Mouse (Mus musculus) intestine, postnatal 0 days (tissue): ENCODE results near the gene Vill. TPM values are rescaled to one million over a fixed set of nuclear protein-coding genes. Genes with fewer than 3 reads are reported as not detected.

Experiments
- ATAC-seq: fragments of 200-750 bp; cut with Nextera tagmentation; 2 replicates; pipeline ENCODE4 v1.8.0; 2017; ENCODE audit warnings: mild to moderate bottlenecking, moderate TSS enrichment, moderate library complexity
- H3K27ac ChIP-seq: fragments of 300-500 bp; sonication (generic); 2 replicates; pipeline ENCODE4 v1.5.1; 2014; ENCODE audit warnings: mild to moderate bottlenecking, low read depth, low read length, moderate library complexity
- H3K27me3 ChIP-seq: fragments of 300-500 bp; sonication (generic); replicated peaks from 2 replicates; pipeline ENCODE4 v1.6.1; 2014; ENCODE audit warnings: low read length, mixed read lengths; ENCODE audit not compliant: control insufficient read depth, insufficient read depth
- H3K36me3 ChIP-seq: fragments of 300-500 bp; sonication (generic); 2 replicates; pipeline ENCODE4 v1.6.1; 2014; ENCODE audit warnings: mild to moderate bottlenecking, moderate library complexity; ENCODE audit not compliant: control insufficient read depth, insufficient read depth
- H3K4me1 ChIP-seq: fragments of 300-500 bp; sonication (generic); replicated peaks from 2 replicates; pipeline ENCODE4 v1.6.1; 2014; ENCODE audit warnings: antibody characterized with exemption, low read length, mixed read lengths; ENCODE audit not compliant: control insufficient read depth, insufficient read depth
- H3K4me2 ChIP-seq: fragments of 300-500 bp; sonication (generic); replicated peaks from 2 replicates; pipeline ENCODE4 v1.6.1; 2014; ENCODE audit warnings: low read depth, mild to moderate bottlenecking, moderate library complexity
- H3K4me3 ChIP-seq: fragments of 300-500 bp; sonication (generic); 2 replicates; pipeline ENCODE4 v1.5.1; 2014; ENCODE audit warnings: low read depth, low read length
- H3K9ac ChIP-seq: fragments of 300-500 bp; sonication (generic); 2 replicates; pipeline ENCODE4 v1.6.1; 2014; ENCODE audit warnings: mild to moderate bottlenecking, low read depth, low read length
- H3K9me3 ChIP-seq: fragments of 300-500 bp; sonication (generic); 2 replicates; pipeline ENCODE4 v1.6.1; 2016; ENCODE audit warnings: mixed run types; ENCODE audit not compliant: control insufficient read depth
- CTCF ChIP-seq: sonication (generic); IDR thresholded peaks from 2 replicates; pipeline ENCODE4 v1.5.1; 2016; ENCODE audit warnings: low read depth, mild to moderate bottlenecking, control low read depth, antibody characterized with exemption, moderate library complexity
- WGBS: fragments of 180-500 bp; shearing (Covaris S2); extraction: QIAGEN DNeasy Blood & Tissue Kit; methylation state at CpG from one replicate; pipeline ENCODE4 v1.1.7; 2014; 5-methylcytosine and 5-hydroxymethylcytosine counted together
- polyA plus RNA-seq: library from polyadenylated mRNA; unstranded; fragments of >200 nt; fragmentation: Nextera tagmentation; extraction: Ambion mirVana; gene quantifications from 2 replicates; pipeline ENCODE4 v1.2.1, GENCODE M21; 2015

Vill gene
- polyA plus RNA-seq, 1 experiment from 2014 or later = 3.6 TPM

DNA sequence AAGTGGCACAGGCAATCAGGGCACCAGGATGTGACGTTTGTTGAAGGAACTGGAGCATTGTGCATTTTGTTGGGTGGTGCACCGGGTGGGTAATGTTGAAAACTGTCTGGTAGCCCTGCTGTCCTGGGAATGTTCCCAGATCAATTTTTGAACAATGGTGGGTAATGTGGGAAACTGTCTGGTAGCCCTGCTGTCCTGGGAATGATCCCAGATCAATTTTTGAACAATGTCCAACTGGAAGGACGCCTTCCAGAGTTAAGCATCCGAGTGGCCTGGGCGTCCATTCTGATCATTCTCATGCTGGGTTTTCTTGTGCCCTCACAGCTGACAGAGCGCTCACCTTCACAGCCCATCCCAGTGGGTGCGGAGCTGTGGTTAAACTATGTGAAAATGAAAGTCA is 25.2 kb upstream of the Vill start:
- WGBS = 92% methylated on average over 7 of the region's 7 CpGs
- no peak for ATAC-seq

DNA sequence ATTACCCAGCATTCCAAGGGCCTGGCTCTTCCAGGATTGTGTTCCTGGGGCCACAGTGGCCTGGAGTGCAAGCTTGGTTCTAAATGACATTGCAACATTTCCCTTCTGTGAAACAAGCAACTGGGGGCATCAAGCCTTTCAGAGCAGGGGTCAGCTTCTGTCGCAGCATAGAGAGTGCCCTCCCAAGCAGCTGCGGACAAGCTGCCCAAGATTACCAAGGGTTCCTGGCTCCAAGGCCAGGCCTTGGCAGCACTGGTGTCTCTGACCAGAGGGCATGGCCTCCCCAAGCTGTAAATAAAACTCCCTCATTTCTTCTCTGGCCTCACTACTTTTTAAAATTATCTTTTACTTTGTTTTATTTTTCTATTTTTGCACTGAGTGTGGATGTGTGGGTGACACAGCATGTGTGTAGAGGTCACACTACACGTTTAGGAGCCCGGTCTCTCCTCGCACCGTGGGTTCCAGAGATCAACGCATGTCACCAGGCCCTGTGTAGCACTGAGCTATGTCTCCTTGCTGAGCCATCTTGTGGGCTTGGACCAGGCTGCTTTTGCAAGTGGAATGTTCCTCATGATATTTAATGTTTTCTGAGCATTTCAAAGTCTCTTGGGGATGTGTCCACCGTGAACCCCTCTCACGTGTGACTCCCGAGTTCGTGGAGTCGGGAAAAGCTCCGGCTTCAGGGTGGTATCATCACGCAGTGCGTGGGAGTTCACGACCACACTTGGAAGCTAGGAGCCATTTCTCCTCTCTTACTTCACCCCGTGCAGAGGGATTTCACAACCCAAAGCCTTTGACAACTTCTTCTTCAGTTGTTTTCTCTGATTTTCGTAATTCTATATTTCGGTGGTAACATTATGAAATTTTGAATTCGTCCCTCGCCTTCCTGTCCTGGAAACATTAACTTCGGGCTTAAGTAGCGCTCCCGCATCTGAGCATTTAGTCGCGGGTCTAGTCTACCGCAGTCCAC is 24.1 kb upstream of the Vill start:
- no peaks in the 10 kb centered on the region for H3K27me3 ChIP-seq
- no peak overlapping the region for H3K27ac ChIP-seq
- ATAC-seq = no peak
- H3K9me3 ChIP-seq = no peaks in the 10 kb centered on the region
- 92% methylated on average over 27 of the region's 27 CpGs for WGBS
- H3K4me3 ChIP-seq = no peak overlapping the region
- peaks cover 51% of the 10 kb centered on the region for H3K36me3 ChIP-seq
- H3K4me2 ChIP-seq = no peak overlapping the region
- no peak overlapping the region for H3K9ac ChIP-seq
- H3K4me1 ChIP-seq = no peaks in the 10 kb centered on the region
- no peak for TF ChIP-seq CTCF

More for the DNA sequence above, 25.2 kb upstream of the Vill start:
- Histone ChIP-seq H3K4me3 (no peak overlapping the region), H3K9ac (no peak overlapping the region), H3K36me3 (peaks cover 39% of the 10 kb centered on the region), H3K4me1 (no peaks in the 10 kb centered on the region), H3K4me2 (no peak overlapping the region), H3K27me3 (no peaks in the 10 kb centered on the region), H3K27ac (no peak overlapping the region), H3K9me3 (no peaks in the 10 kb centered on the region)
- no peak for TF ChIP-seq CTCF

DNA sequence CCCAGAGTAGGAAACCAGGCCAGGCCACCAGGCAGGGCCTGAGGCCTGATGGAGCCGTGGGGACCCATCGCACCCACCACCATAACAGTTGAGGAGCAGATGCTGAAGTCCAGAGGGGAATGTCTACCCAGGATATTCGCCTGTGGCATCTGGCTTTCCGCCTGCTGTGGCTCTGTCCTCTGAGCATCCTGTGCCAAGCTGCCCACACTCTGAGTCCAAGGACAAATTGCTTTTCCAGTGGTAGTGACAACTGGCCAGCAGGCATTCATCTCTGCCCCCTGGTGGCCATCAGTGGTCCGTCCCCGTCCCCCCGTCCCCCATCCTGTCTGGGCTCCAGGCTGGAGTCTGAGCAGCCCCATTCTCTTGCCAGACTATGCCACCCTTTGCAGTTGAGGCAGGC is 23.0 kb upstream of the Vill start:
- H3K9ac ChIP-seq = no peak overlapping the region
- no peak overlapping the region for H3K27ac ChIP-seq
- TF ChIP-seq CTCF = peak; percentile 89
- peaks cover 62% of the 10 kb centered on the region for H3K36me3 ChIP-seq
- WGBS = 59% methylated on average over 7 of the region's 7 CpGs
- H3K27me3 ChIP-seq = no peaks in the 10 kb centered on the region
- no peak overlapping the region for H3K4me2 ChIP-seq
- no peak overlapping the region for H3K4me3 ChIP-seq
- H3K4me1 ChIP-seq = no peaks in the 10 kb centered on the region
- H3K9me3 ChIP-seq = no peaks in the 10 kb centered on the region
- no peak; the same call in 1 of the 2 replicates for ATAC-seq

DNA sequence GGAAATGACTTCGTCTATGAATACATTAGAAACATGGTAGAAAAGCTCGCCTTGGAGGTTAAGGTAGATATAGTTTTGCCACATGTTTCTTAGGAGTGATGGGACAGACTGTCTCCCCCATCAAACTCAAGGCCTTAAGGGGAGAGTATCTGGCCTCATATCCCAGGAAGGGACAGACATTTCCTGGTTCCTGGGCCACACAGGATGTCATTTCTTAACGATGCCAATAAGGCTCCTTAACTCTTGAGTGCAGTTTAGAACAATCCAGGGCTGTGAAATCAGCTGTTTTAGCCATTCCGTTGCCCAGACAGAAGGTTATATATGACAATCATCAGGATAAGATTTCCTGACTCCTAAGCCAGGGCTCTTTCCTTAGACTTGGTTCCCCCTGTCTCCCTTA is 21.5 kb upstream of the Vill start:
- no peak for ATAC-seq
- no peak for TF ChIP-seq CTCF

DNA sequence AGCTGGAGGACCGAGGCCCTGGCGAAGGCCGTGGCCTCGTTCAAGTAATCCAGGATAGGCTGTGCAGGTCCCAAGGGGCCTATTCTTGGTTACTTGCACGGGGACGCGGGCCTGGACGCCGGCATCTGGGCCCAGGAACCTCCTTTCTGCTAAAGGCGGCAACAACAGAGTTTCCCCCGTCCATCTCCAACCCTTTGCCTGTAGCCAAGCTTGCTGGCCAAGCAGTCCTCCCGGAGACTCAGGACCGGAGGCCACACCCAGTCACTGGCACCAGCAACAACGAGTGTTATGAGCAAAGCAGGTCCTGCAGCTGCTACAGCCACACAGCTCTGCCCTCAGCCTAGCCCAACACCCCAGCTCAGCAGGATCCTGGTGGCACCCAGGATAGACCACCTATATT is 20.8 kb upstream of the Vill start:
- WGBS = 79% methylated on average over 14 of the region's 14 CpGs

More for the DNA sequence above, 21.5 kb upstream of the Vill start:
- Histone ChIP-seq H3K4me1 (no peaks in the 10 kb centered on the region), H3K4me2 (no peak overlapping the region), H3K36me3 (peaks cover 74% of the 10 kb centered on the region), H3K9me3 (no peaks in the 10 kb centered on the region), H3K27me3 (no peaks in the 10 kb centered on the region), H3K27ac (no peak overlapping the region), H3K9ac (no peak overlapping the region), H3K4me3 (no peak overlapping the region)
- WGBS = 76% methylated on average over 4 of the region's 4 CpGs

DNA sequence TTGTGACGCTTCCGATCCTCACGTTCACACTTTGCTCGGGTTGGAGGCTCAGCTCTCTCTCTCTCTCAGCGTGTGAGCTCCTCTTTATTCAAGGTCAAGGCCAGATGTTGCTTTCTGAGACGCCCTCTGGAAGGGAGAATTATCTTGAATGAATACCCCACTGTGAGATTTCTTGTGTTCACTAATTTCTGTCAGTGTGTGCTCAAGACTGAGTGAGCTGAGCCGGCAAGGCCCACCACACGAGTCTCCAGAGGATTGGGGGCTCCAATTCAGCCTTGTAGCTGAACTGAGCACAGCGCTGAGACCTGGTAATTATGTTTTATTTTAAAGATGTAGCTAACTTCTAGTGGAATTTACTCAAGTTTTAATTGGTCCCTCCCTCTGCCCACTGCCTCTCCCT is 20.0 kb upstream of the Vill start:
- no peak for TF ChIP-seq CTCF
- WGBS = 79% methylated on average over 9 of the region's 9 CpGs
- no peak for ATAC-seq
- Histone ChIP-seq H3K36me3 (peaks cover 72% of the 10 kb centered on the region), H3K4me3 (no peak overlapping the region), H3K4me1 (no peaks in the 10 kb centered on the region), H3K4me2 (no peak overlapping the region), H3K9ac (no peak overlapping the region), H3K27me3 (no peaks in the 10 kb centered on the region), H3K27ac (no peak overlapping the region), H3K9me3 (no peaks in the 10 kb centered on the region)

More for the DNA sequence above, 20.8 kb upstream of the Vill start:
- no peak overlapping the region for H3K4me2 ChIP-seq
- no peaks in the 10 kb centered on the region for H3K27me3 ChIP-seq
- H3K9ac ChIP-seq = no peak overlapping the region
- H3K27ac ChIP-seq = no peak overlapping the region
- H3K4me1 ChIP-seq = no peaks in the 10 kb centered on the region
- H3K9me3 ChIP-seq = no peaks in the 10 kb centered on the region
- H3K4me3 ChIP-seq = no peak overlapping the region
- ATAC-seq = no peak
- TF ChIP-seq CTCF = no peak
- H3K36me3 ChIP-seq = peaks cover 75% of the 10 kb centered on the region
